Mouse (Mus musculus) hindbrain, embryonic 12.5 days (tissue): Measurements from ENCODE around the gene Cenpv. TPM values are rescaled to one million over a fixed set of nuclear protein-coding genes. Genes with fewer than 3 reads are reported as not detected.

Source experiments
- ATAC-seq: fragments of 200-750 bp; cut with Nextera tagmentation; 2 replicates; pipeline ENCODE4 v1.8.0; 2017; ENCODE audit warnings: moderate TSS enrichment; ENCODE audit not compliant: low FRiP score
- H3K27ac ChIP-seq: fragments of 300-500 bp; sonication (generic); 2 replicates; pipeline ENCODE4 v1.5.1; 2016; ENCODE audit warnings: mild to moderate bottlenecking
- H3K27me3 ChIP-seq: fragments of 300-500 bp; sonication (generic); 2 replicates; pipeline ENCODE4 v1.6.1; 2016; ENCODE audit warnings: mild to moderate bottlenecking
- H3K36me3 ChIP-seq: fragments of 300-500 bp; sonication (generic); 2 replicates; pipeline ENCODE4 v1.6.1; 2016; ENCODE audit warnings: mild to moderate bottlenecking
- H3K4me1 ChIP-seq: fragments of 300-500 bp; sonication (generic); 2 replicates; pipeline ENCODE4 v1.6.1; 2016
- H3K4me2 ChIP-seq: fragments of 300-500 bp; sonication (generic); replicated peaks from 2 replicates; pipeline ENCODE4 v1.6.1; 2016; ENCODE audit warnings: mild to moderate bottlenecking
- H3K4me3 ChIP-seq: fragments of 300-500 bp; sonication (generic); 2 replicates; pipeline ENCODE4 v1.5.1; 2016; ENCODE audit warnings: mild to moderate bottlenecking
- H3K9ac ChIP-seq: fragments of 300-500 bp; sonication (generic); 2 replicates; pipeline ENCODE4 v1.6.1; 2016; ENCODE audit warnings: mild to moderate bottlenecking, moderate library complexity
- H3K9me3 ChIP-seq: fragments of 300-500 bp; sonication (generic); replicated peaks from 2 replicates; pipeline ENCODE4 v1.6.1; 2016; ENCODE audit warnings: mild to moderate bottlenecking
- WGBS: fragments of 180-500 bp; shearing (Covaris S2); methylation state at CpG from one replicate; pipeline ENCODE4 v1.1.7; 2016; 5-methylcytosine and 5-hydroxymethylcytosine counted together
- polyA plus RNA-seq: library from polyadenylated mRNA; unstranded; fragments of >200 nt; fragmentation: Nextera tagmentation; extraction: Ambion mirVana; gene quantifications from 2 replicates; pipeline ENCODE4 v1.2.1, GENCODE M21; 2016

The Cenpv gene
- polyA plus RNA-seq, 1 experiment from 2014 or later = 47.2 TPM

GRCm38 (mm10) chr11:62565747-62566146, 26.7 kb upstream of the Cenpv start:
- H3K9ac ChIP-seq = no peak overlapping the region
- WGBS = 77% methylated on average over 7 of the region's 7 CpGs
- no peak overlapping the region for H3K4me2 ChIP-seq
- no peaks in the 10 kb centered on the region for H3K4me1 ChIP-seq
- no peaks in the 10 kb centered on the region for H3K9me3 ChIP-seq
- no peak for ATAC-seq
- no peak overlapping the region for H3K4me3 ChIP-seq
- no peak overlapping the region for H3K27ac ChIP-seq
- no peaks in the 10 kb centered on the region for H3K27me3 ChIP-seq
- H3K36me3 ChIP-seq = no peaks in the 10 kb centered on the region

GRCm38 (mm10) chr11:62563590-62563989, 24.5 kb upstream of the Cenpv start:
- ATAC-seq = no peak
- no peaks in the 10 kb centered on the region for H3K4me1 ChIP-seq
- no peak overlapping the region for H3K4me3 ChIP-seq
- H3K27me3 ChIP-seq = no peaks in the 10 kb centered on the region
- H3K36me3 ChIP-seq = no peaks in the 10 kb centered on the region
- H3K9ac ChIP-seq = no peak overlapping the region
- no peak overlapping the region for H3K4me2 ChIP-seq
- H3K9me3 ChIP-seq = no peaks in the 10 kb centered on the region
- no peak overlapping the region for H3K27ac ChIP-seq
- 88% methylated on average over 2 of the region's 2 CpGs for WGBS

GRCm38 (mm10) chr11:62560463-62561016, 21.5 kb upstream of the Cenpv start:
- 36% methylated on average over 43 of the region's 43 CpGs for WGBS
- no peaks in the 10 kb centered on the region for H3K9me3 ChIP-seq

GRCm38 (mm10) chr11:62558961-62559646, 20.0 kb upstream of the Cenpv start:
- no peak overlapping the region for H3K9ac ChIP-seq
- no peak overlapping the region for H3K4me2 ChIP-seq
- no peak overlapping the region for H3K4me3 ChIP-seq
- H3K27ac ChIP-seq = no peak overlapping the region
- WGBS = 66% methylated on average over 6 of the region's 6 CpGs
- H3K36me3 ChIP-seq = peaks cover 13% of the 10 kb centered on the region; the same call in 1 of the 2 replicates
- no peak for ATAC-seq
- H3K9me3 ChIP-seq = no peaks in the 10 kb centered on the region
- H3K4me1 ChIP-seq = peaks cover 17% of the 10 kb centered on the region
- H3K27me3 ChIP-seq = no peaks in the 10 kb centered on the region

More at GRCm38 (mm10) chr11:62560463-62561016, 21.5 kb upstream of the Cenpv start:
- H3K27ac ChIP-seq = no peak overlapping the region
- H3K4me3 ChIP-seq = peak overlapping the region; percentile 25
- no peaks in the 10 kb centered on the region for H3K27me3 ChIP-seq
- peak overlapping the region; percentile 54 for H3K4me2 ChIP-seq
- ATAC-seq = no peak
- peaks cover 3% of the 10 kb centered on the region; the same call in 1 of the 2 replicates for H3K4me1 ChIP-seq
- 0 out of 2 replicates have a peak, but pooled peaks cover under 1% of the 10 kb centered on the region for H3K36me3 ChIP-seq
- H3K9ac ChIP-seq = peak overlapping the region; percentile 42

GRCm38 (mm10) chr11:62558152-62558551, 19.1 kb upstream of the Cenpv start:
- Histone ChIP-seq H3K9me3 (no peaks in the 10 kb centered on the region), H3K27me3 (no peaks in the 10 kb centered on the region), H3K27ac (no peak overlapping the region), H3K36me3 (peaks cover 19% of the 10 kb centered on the region; the same call in 1 of the 2 replicates), H3K4me1 (peaks cover 26% of the 10 kb centered on the region), H3K4me2 (no peak overlapping the region), H3K9ac (no peak overlapping the region), H3K4me3 (no peak overlapping the region)
- no peak for ATAC-seq
- 61% methylated on average over 2 of the region's 2 CpGs for WGBS

GRCm38 (mm10) chr11:62557205-62557604, 18.1 kb upstream of the Cenpv start:
- Histone ChIP-seq H3K9ac (no peak overlapping the region), H3K27me3 (no peaks in the 10 kb centered on the region), H3K9me3 (no peaks in the 10 kb centered on the region), H3K4me2 (no peak overlapping the region), H3K4me3 (no peak overlapping the region), H3K27ac (no peak overlapping the region), H3K4me1 (peaks cover 26% of the 10 kb centered on the region), H3K36me3 (peaks cover 20% of the 10 kb centered on the region; the same call in 1 of the 2 replicates)
- ATAC-seq = no peak
- WGBS = 66% methylated on average over 5 of the region's 5 CpGs

GRCm38 (mm10) chr11:62555896-62556412, 16.9 kb upstream of the Cenpv start:
- no peak for ATAC-seq
- H3K9me3 ChIP-seq = no peaks in the 10 kb centered on the region
- peaks cover 26% of the 10 kb centered on the region for H3K4me1 ChIP-seq
- no peak overlapping the region for H3K27ac ChIP-seq
- peak overlapping the region; percentile 98; the same call in 1 of the 2 replicates for H3K4me2 ChIP-seq
- no peak overlapping the region for H3K4me3 ChIP-seq
- H3K9ac ChIP-seq = no peak overlapping the region
- peaks cover 20% of the 10 kb centered on the region; the same call in 1 of the 2 replicates for H3K36me3 ChIP-seq
- no peaks in the 10 kb centered on the region for H3K27me3 ChIP-seq

- no peak for ATAC-seq
- Histone ChIP-seq H3K9ac (no peak overlapping the region; the same call in 1 of the 2 replicates), H3K36me3 (peaks cover 20% of the 10 kb centered on the region; the same call in 1 of the 2 replicates), H3K4me3 (peak overlapping the region; percentile 47), H3K27me3 (no peaks in the 10 kb centered on the region), H3K4me2 (peak overlapping the region; percentile 98), H3K9me3 (no peaks in the 10 kb centered on the region), H3K4me1 (peaks cover 26% of the 10 kb centered on the region), H3K27ac (no peak overlapping the region)
Measured at GRCm38 (mm10) chr11:62554934-62555517, 16.0 kb upstream of the Cenpv start.

- H3K4me3 ChIP-seq = peak overlapping the region; percentile 47
- H3K9me3 ChIP-seq = no peaks in the 10 kb centered on the region
- H3K27me3 ChIP-seq = no peaks in the 10 kb centered on the region
- H3K36me3 ChIP-seq = peaks cover 20% of the 10 kb centered on the region; the same call in 1 of the 2 replicates
- H3K4me1 ChIP-seq = peaks cover 31% of the 10 kb centered on the region
- ATAC-seq = no peak
- H3K27ac ChIP-seq = no peak overlapping the region
- WGBS = 76% methylated on average over 5 of the region's 5 CpGs
- peak overlapping the region; percentile 98 for H3K4me2 ChIP-seq
- peak overlapping the region; percentile 47 for H3K9ac ChIP-seq
Measured at GRCm38 (mm10) chr11:62554163-62554855, 15.2 kb upstream of the Cenpv start.

GRCm38 (mm10) chr11:62553633-62554032, 14.6 kb upstream of the Cenpv start:
- Histone ChIP-seq H3K36me3 (peaks cover 20% of the 10 kb centered on the region; the same call in 1 of the 2 replicates), H3K4me3 (peak overlapping the region; percentile 47), H3K27me3 (no peaks in the 10 kb centered on the region), H3K4me2 (peak overlapping the region; percentile 98), H3K27ac (no peak overlapping the region), H3K9me3 (no peaks in the 10 kb centered on the region), H3K9ac (peak overlapping the region; percentile 47), H3K4me1 (peaks cover 31% of the 10 kb centered on the region)
- no peak for ATAC-seq
- 82% methylated on average over 5 of the region's 5 CpGs for WGBS

GRCm38 (mm10) chr11:62553186-62553585, 14.1 kb upstream of the Cenpv start:
- peak overlapping the region; percentile 98 for H3K4me2 ChIP-seq
- H3K36me3 ChIP-seq = peaks cover 20% of the 10 kb centered on the region; the same call in 1 of the 2 replicates
- ATAC-seq = no peak
- no peak overlapping the region for H3K27ac ChIP-seq
- no peaks in the 10 kb centered on the region for H3K9me3 ChIP-seq
- peak overlapping the region; percentile 47 for H3K9ac ChIP-seq
- 38% methylated on average over 1 of the region's 1 CpGs for WGBS
- peaks cover 31% of the 10 kb centered on the region for H3K4me1 ChIP-seq
- peak overlapping the region; percentile 47 for H3K4me3 ChIP-seq
- H3K27me3 ChIP-seq = no peaks in the 10 kb centered on the region
